Mouse (Mus musculus): Measurements from ENCODE around the gene Tal1. TPM values are rescaled to one million over a fixed set of nuclear protein-coding genes. Genes with fewer than 3 reads are reported as not detected.
A peak's percentile ranks its signal among the peaks of the same experiment; 100 is the strongest.

The Tal1 gene
- total and polyA plus RNA-seq, 2 experiments from 2014 or later = 0.54 to 2.5 TPM

- H3K4me1 ChIP-seq (ENCODE audit: insufficient read depth) = no peaks in the 10 kb centered on the region
- WGBS = under 1% methylated on average over 33 of the region's 33 CpGs
- no peaks in the 10 kb centered on the region for H3K9me3 ChIP-seq (ENCODE audit: low read length)
- peaks cover 83% of the 10 kb centered on the region for H3K27me3 ChIP-seq (ENCODE audit: insufficient read depth, low read length)
- TF ChIP-seq CTCF (IDR thresholded peaks at IDR 0.05; ENCODE audit: low read depth) = no peak
- H3K27ac ChIP-seq (ENCODE audit: low read depth, low read length) = no peak overlapping the region
- H3K4me3 ChIP-seq (ENCODE audit: low read depth, low read length) = peak overlapping the region; percentile 29; the same call in 1 of the 2 replicates
- no peak overlapping the region for H3K9ac ChIP-seq
- peak; percentile 25 for DNase-seq
- no peak overlapping the region for H3K4me2 ChIP-seq (ENCODE audit: low read depth)
- ATAC-seq = no peak
- H3K36me3 ChIP-seq (ENCODE audit: insufficient read depth) = no peaks in the 10 kb centered on the region
Measured at GRCm38 (mm10) chr4:115057674-115058316, 1.6 kb downstream of the Tal1 start.

- no peak overlapping the region for H3K4me2 ChIP-seq (ENCODE audit: low read depth)
- ATAC-seq (no peak), DNase-seq (peak; percentile 78)
- under 1% methylated on average over 20 of the region's 20 CpGs for WGBS
- H3K4me3 ChIP-seq (ENCODE audit: low read depth, low read length) = no peak overlapping the region
- H3K9me3 ChIP-seq (ENCODE audit: low read length) = no peaks in the 10 kb centered on the region
- no peak for TF ChIP-seq CTCF (IDR thresholded peaks at IDR 0.05; ENCODE audit: low read depth)
- no peak overlapping the region for H3K9ac ChIP-seq
- no peaks in the 10 kb centered on the region for H3K36me3 ChIP-seq (ENCODE audit: insufficient read depth)
- H3K27ac ChIP-seq (ENCODE audit: low read depth, low read length) = no peak overlapping the region
- no peaks in the 10 kb centered on the region for H3K4me1 ChIP-seq (ENCODE audit: insufficient read depth)
- H3K27me3 ChIP-seq (ENCODE audit: insufficient read depth, low read length) = peaks cover 83% of the 10 kb centered on the region
Measured at GRCm38 (mm10) chr4:115058317-115058761, 2.1 kb downstream of the Tal1 start.

GRCm38 (mm10) chr4:115058871-115059590 is 2.8 kb downstream of the Tal1 start:
- H3K27me3 ChIP-seq (ENCODE audit: insufficient read depth, low read length) = peaks cover 83% of the 10 kb centered on the region

GRCm38 (mm10) chr4:115059871-115060270 is 3.6 kb downstream of the Tal1 start:
- H3K4me2 ChIP-seq (ENCODE audit: low read depth) = no peak overlapping the region
- TF ChIP-seq CTCF (IDR thresholded peaks at IDR 0.05; ENCODE audit: low read depth) = no peak
- no peak overlapping the region for H3K4me3 ChIP-seq (ENCODE audit: low read depth, low read length)

More at GRCm38 (mm10) chr4:115058871-115059590, 2.8 kb downstream of the Tal1 start:
- ATAC-seq (no peak), DNase-seq (peak; percentile 21)
- no peaks in the 10 kb centered on the region for H3K4me1 ChIP-seq (ENCODE audit: insufficient read depth)
- H3K9ac ChIP-seq = no peak overlapping the region
- H3K36me3 ChIP-seq (ENCODE audit: insufficient read depth) = no peaks in the 10 kb centered on the region
- H3K27ac ChIP-seq (ENCODE audit: low read depth, low read length) = no peak overlapping the region
- H3K9me3 ChIP-seq (ENCODE audit: low read length) = no peaks in the 10 kb centered on the region
- no peak overlapping the region for H3K4me3 ChIP-seq (ENCODE audit: low read depth, low read length)
- 0 out of 2 replicates have a peak overlapping the region, but pooled peaks have one; percentile 1 for H3K4me2 ChIP-seq (ENCODE audit: low read depth)
- WGBS = 2% methylated on average over 23 of the region's 23 CpGs
- no peak for TF ChIP-seq CTCF (IDR thresholded peaks at IDR 0.05; ENCODE audit: low read depth)

GRCm38 (mm10) chr4:115060753-115061152 is 4.5 kb downstream of the Tal1 start:
- Histone ChIP-seq H3K9me3 (ENCODE audit: low read length) (no peaks in the 10 kb centered on the region), H3K4me2 (ENCODE audit: low read depth) (no peak overlapping the region), H3K9ac (no peak overlapping the region), H3K27me3 (ENCODE audit: insufficient read depth, low read length) (peaks cover 83% of the 10 kb centered on the region), H3K4me3 (ENCODE audit: low read depth, low read length) (no peak overlapping the region), H3K36me3 (ENCODE audit: insufficient read depth) (no peaks in the 10 kb centered on the region), H3K4me1 (ENCODE audit: insufficient read depth) (no peaks in the 10 kb centered on the region), H3K27ac (ENCODE audit: low read depth, low read length) (no peak overlapping the region)
- ATAC-seq = no peak
- DNase-seq = no peak
- no peak for TF ChIP-seq CTCF (IDR thresholded peaks at IDR 0.05; ENCODE audit: low read depth)
- 14% methylated on average over 3 of the region's 3 CpGs for WGBS

More at GRCm38 (mm10) chr4:115059871-115060270, 3.6 kb downstream of the Tal1 start:
- Histone ChIP-seq H3K9me3 (ENCODE audit: low read length) (no peaks in the 10 kb centered on the region), H3K36me3 (ENCODE audit: insufficient read depth) (no peaks in the 10 kb centered on the region), H3K9ac (no peak overlapping the region), H3K27ac (ENCODE audit: low read depth, low read length) (no peak overlapping the region), H3K4me1 (ENCODE audit: insufficient read depth) (no peaks in the 10 kb centered on the region), H3K27me3 (ENCODE audit: insufficient read depth, low read length) (peaks cover 83% of the 10 kb centered on the region)
- DNase-seq = no peak
- WGBS = 7% methylated on average over 12 of the region's 12 CpGs
- ATAC-seq = no peak

- Histone ChIP-seq H3K36me3 (ENCODE audit: insufficient read depth) (no peaks in the 10 kb centered on the region), H3K9me3 (ENCODE audit: low read length) (no peaks in the 10 kb centered on the region), H3K4me2 (ENCODE audit: low read depth) (peak overlapping the region; percentile 96), H3K4me1 (ENCODE audit: insufficient read depth) (no peaks in the 10 kb centered on the region), H3K9ac (no peak overlapping the region), H3K4me3 (ENCODE audit: low read depth, low read length) (peak overlapping the region; percentile 51), H3K27ac (ENCODE audit: low read depth, low read length) (no peak overlapping the region), H3K27me3 (ENCODE audit: insufficient read depth, low read length) (peaks cover 86% of the 10 kb centered on the region)
- 2% methylated on average over 9 of the region's 9 CpGs for WGBS
- no peak for TF ChIP-seq CTCF (IDR thresholded peaks at IDR 0.05; ENCODE audit: low read depth)
- DNase-seq (no peak), ATAC-seq (no peak)
Measured at GRCm38 (mm10) chr4:115062540-115062874, 6.3 kb downstream of the Tal1 start.

- no peak overlapping the region for H3K27ac ChIP-seq (ENCODE audit: low read depth, low read length)
- H3K4me2 ChIP-seq (ENCODE audit: low read depth) = peak overlapping the region; percentile 96
- peak overlapping the region; percentile 51 for H3K9ac ChIP-seq
- peaks cover 83% of the 10 kb centered on the region for H3K27me3 ChIP-seq (ENCODE audit: insufficient read depth, low read length)
- H3K4me3 ChIP-seq (ENCODE audit: low read depth, low read length) = peak overlapping the region; percentile 51
- H3K9me3 ChIP-seq (ENCODE audit: low read length) = no peaks in the 10 kb centered on the region
- TF ChIP-seq CTCF (IDR thresholded peaks at IDR 0.05; ENCODE audit: low read depth) = no peak
- H3K4me1 ChIP-seq (ENCODE audit: insufficient read depth) = no peaks in the 10 kb centered on the region
- H3K36me3 ChIP-seq (ENCODE audit: insufficient read depth) = no peaks in the 10 kb centered on the region
- DNase-seq = peak; percentile 76
- 3% methylated on average over 54 of the region's 58 CpGs for WGBS
- peak; percentile 90 for ATAC-seq
Measured at GRCm38 (mm10) chr4:115062875-115063517, 6.8 kb downstream of the Tal1 start.

All from forebrain, postnatal 0 days (tissue).